Mouse (Mus musculus) spleen, adult 2 months (tissue): ENCODE measurements around the gene Camk2b.
"Not testable (repeated sequence)": the region's sequence is repeated elsewhere in the genome, so short reads cannot be mapped to it uniquely, and the experiment has no call there.

Source experiments
- CTCF ChIP-seq: fragments of 200-500 bp; IDR thresholded peaks from 2 replicates; pipeline ENCODE4 v1.5.1; 2011; ENCODE audit warnings: mild to moderate bottlenecking, inconsistent platforms; ENCODE audit not compliant: insufficient read depth, insufficient read length, insufficient replicate concordance; ENCODE audit errors: extremely low read depth
- POLR2A ChIP-seq: fragments of 200-500 bp; IDR thresholded peaks from 2 replicates; pipeline ENCODE4 v1.6.1; 2011; ENCODE audit warnings: low read depth, low read length, inconsistent platforms

DNA sequence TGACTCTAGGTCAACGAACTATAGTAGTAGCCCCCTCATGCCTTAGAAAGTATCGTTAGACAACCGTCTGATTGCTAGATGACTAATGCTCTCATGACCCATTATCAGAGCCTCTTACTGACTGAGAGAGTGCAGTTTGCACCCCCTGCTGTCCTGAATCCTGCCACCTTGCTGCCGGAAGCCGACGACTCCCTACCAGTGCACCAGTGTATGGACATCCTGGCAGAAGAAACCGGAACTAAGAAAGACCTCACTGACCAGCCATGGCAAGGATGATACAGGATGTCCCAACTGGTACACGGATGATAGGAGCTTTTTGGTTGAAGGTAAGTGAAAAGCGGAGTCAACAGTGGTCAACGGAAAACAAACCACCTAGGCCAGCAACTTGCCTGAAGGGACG is 131.6 kb downstream of the Camk2b start:
- not testable (repeated sequence) for TF ChIP-seq CTCF, POLR2A
